Mouse (Mus musculus) CH12.LX (cell line): ENCODE data around the gene Glis1.

Source experiments
- BHLHE40 ChIP-seq: IDR thresholded peaks from 2 replicates; pipeline ENCODE4 v1.6.1; 2011; ENCODE audit warnings: mild to moderate bottlenecking, low read depth, low read length, improper control_type of control experiment
- CTCF ChIP-seq, 2 experiments: IDR thresholded peaks in 1 of 2; conservative IDR thresholded peaks in 1 of 2; 2 replicates each; pipeline ENCODE4 v1.5.1; 2011 to 2012; ENCODE audit warnings: low read depth in 2 of 2, low read length in 2 of 2, improper control_type of control experiment in 1 of 2, inconsistent platforms in 1 of 2, mild to moderate bottlenecking in 1 of 2, moderate library complexity in 1 of 2
- EP300 ChIP-seq: IDR thresholded peaks from 2 replicates; pipeline ENCODE4 v1.6.1; 2011; ENCODE audit warnings: low read length, improper control_type of control experiment
- IRF4 ChIP-seq: IDR thresholded peaks from 2 replicates; pipeline ENCODE4 v1.6.1; 2014; ENCODE audit warnings: low read depth, mild to moderate bottlenecking, inconsistent platforms, low read length, improper control_type of control experiment
- MXI1 ChIP-seq: IDR thresholded peaks from 2 replicates; pipeline ENCODE4 v1.6.1; 2011; ENCODE audit warnings: mild to moderate bottlenecking, low read depth, low read length, improper control_type of control experiment
- POLR2A ChIP-seq: IDR thresholded peaks from 2 replicates; pipeline ENCODE4 v1.6.1; 2011; ENCODE audit warnings: low read depth, mild to moderate bottlenecking, improper control_type of control experiment, low read length
- POLR2AphosphoS2 ChIP-seq: IDR thresholded peaks from 2 replicates; pipeline ENCODE4 v1.6.1; 2011; ENCODE audit warnings: low read depth, low read length, improper control_type of control experiment
- ZC3H11A ChIP-seq: IDR thresholded peaks from 2 replicates; pipeline ENCODE4 v1.6.1; 2012; ENCODE audit warnings: low read depth, mild to moderate bottlenecking, inconsistent platforms, low read length, improper control_type of control experiment

DNA sequence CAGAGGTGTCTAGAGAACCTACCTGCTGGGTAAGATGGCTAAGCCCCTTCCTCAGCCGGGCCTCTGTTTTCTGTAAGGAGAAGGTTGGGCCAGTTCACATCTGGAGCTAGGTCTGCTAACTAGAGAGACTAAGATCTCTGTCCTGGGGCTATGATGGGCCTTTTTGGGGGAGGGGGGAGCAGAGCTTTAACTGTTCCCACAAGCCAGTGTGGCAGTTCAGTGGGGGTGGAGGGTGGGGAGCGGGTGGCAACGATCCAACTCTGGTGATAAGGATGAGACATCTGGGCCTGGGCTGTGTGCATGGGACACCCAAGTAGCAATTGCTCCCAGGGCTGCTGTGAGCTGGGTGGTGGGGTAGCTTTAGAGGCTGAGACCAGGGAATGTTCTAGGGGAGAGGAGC, 124.4 kb downstream of the Glis1 start:
- TF ChIP-seq BHLHE40 (no peak), CTCF (conservative IDR thresholded peaks at IDR 0.05 in 1 of 2, IDR thresholded peaks at IDR 0.05 in 1 of 2; ENCODE audit: low read depth in 2 of 2, low read length in 2 of 2) (no peak), EP300 (no peak), POLR2AphosphoS2 (no peak), POLR2A (no peak), ZC3H11A (no peak), MXI1 (no peak), IRF4 (no peak)
